Mouse (Mus musculus): Measurements from ENCODE around the gene Cdk4.

- TF ChIP-seq POLR2A (IDR thresholded peaks at IDR 0.05; ENCODE audit: borderline replicate concordance, control insufficient read depth, low read depth, low read length) (no peak), CTCF (IDR thresholded peaks at IDR 0.05; ENCODE audit: control insufficient read depth, insufficient read depth, low read length) (no peak)
Observed at GRCm38 (mm10) chr10:127048608-127049394, 14.5 kb upstream of the Cdk4 start.

Measured in bone marrow, adult 2 months (tissue).